Mouse (Mus musculus): ENCODE data around the gene Depdc7. TPM values are rescaled to one million over a fixed set of nuclear protein-coding genes. Genes with fewer than 3 reads are reported as not detected.
A peak's percentile ranks its signal among the peaks of the same experiment; 100 is the strongest.

The Depdc7 gene
- polyA plus RNA-seq, 1 experiment from 2014 or later = 2.9 TPM

- Histone ChIP-seq H3K9ac (ENCODE audit: low read length) (no peak overlapping the region; the same call in 1 of the 2 replicates), H3K27ac (ENCODE audit: low read depth, low read length) (no peak overlapping the region), H3K4me2 (ENCODE audit: low read depth) (peak overlapping the region; percentile 70), H3K9me3 (ENCODE audit: control insufficient read depth, low read length) (no peaks in the 10 kb centered on the region), H3K36me3 (ENCODE audit: control insufficient read depth, insufficient read depth, low read length) (no peaks in the 10 kb centered on the region), H3K4me3 (ENCODE audit: low read depth, low read length) (peak overlapping the region; percentile 73), H3K27me3 (ENCODE audit: control insufficient read depth, insufficient read depth, low read length) (no peaks in the 10 kb centered on the region), H3K4me1 (ENCODE audit: control insufficient read depth, insufficient read depth, low read length) (peaks cover 8% of the 10 kb centered on the region)
- WGBS = 28% methylated on average over 6 of the region's 6 CpGs
- peak; percentile 5; the same call in 1 of the 2 replicates for ATAC-seq (ENCODE audit: insufficient read depth, low FRiP score, low TSS enrichment)
- no peak for DNase-seq (ENCODE audit: low spot score)
Measured at GRCm38 (mm10) chr2:104710670-104711370, 31.9 kb downstream of the Depdc7 start.

GRCm38 (mm10) chr2:104709786-104710337, 32.8 kb downstream of the Depdc7 start:
- no peaks in the 10 kb centered on the region for H3K36me3 ChIP-seq (ENCODE audit: control insufficient read depth, insufficient read depth, low read length)
- 73% methylated on average over 6 of the region's 6 CpGs for WGBS
- H3K4me1 ChIP-seq (ENCODE audit: control insufficient read depth, insufficient read depth, low read length) = peaks cover 8% of the 10 kb centered on the region
- H3K27ac ChIP-seq (ENCODE audit: low read depth, low read length) = no peak overlapping the region
- H3K9ac ChIP-seq (ENCODE audit: low read length) = no peak overlapping the region
- H3K4me3 ChIP-seq (ENCODE audit: low read depth, low read length) = no peak overlapping the region
- no peaks in the 10 kb centered on the region for H3K27me3 ChIP-seq (ENCODE audit: control insufficient read depth, insufficient read depth, low read length)
- no peaks in the 10 kb centered on the region for H3K9me3 ChIP-seq (ENCODE audit: control insufficient read depth, low read length)
- H3K4me2 ChIP-seq (ENCODE audit: low read depth) = no peak overlapping the region
- no peak for ATAC-seq (ENCODE audit: insufficient read depth, low FRiP score, low TSS enrichment)
- DNase-seq (ENCODE audit: low spot score) = no peak

GRCm38 (mm10) chr2:104704355-104704754, 38.3 kb downstream of the Depdc7 start:
- H3K27me3 ChIP-seq (ENCODE audit: control insufficient read depth, insufficient read depth, low read length) = no peaks in the 10 kb centered on the region
- H3K27ac ChIP-seq (ENCODE audit: low read depth, low read length) = no peak overlapping the region
- 86% methylated on average over 3 of the region's 3 CpGs for WGBS
- ATAC-seq (ENCODE audit: insufficient read depth, low FRiP score, low TSS enrichment) (no peak), DNase-seq (ENCODE audit: low spot score) (no peak)
- no peaks in the 10 kb centered on the region for H3K4me1 ChIP-seq (ENCODE audit: control insufficient read depth, insufficient read depth, low read length)
- no peak overlapping the region for H3K4me3 ChIP-seq (ENCODE audit: low read depth, low read length)
- H3K9ac ChIP-seq (ENCODE audit: low read length) = no peak overlapping the region
- H3K9me3 ChIP-seq (ENCODE audit: control insufficient read depth, low read length) = no peaks in the 10 kb centered on the region
- H3K4me2 ChIP-seq (ENCODE audit: low read depth) = no peak overlapping the region
- H3K36me3 ChIP-seq (ENCODE audit: control insufficient read depth, insufficient read depth, low read length) = no peaks in the 10 kb centered on the region

- no peak overlapping the region for H3K4me2 ChIP-seq (ENCODE audit: low read depth)
- no peaks in the 10 kb centered on the region for H3K36me3 ChIP-seq (ENCODE audit: control insufficient read depth, insufficient read depth, low read length)
- ATAC-seq (ENCODE audit: insufficient read depth, low FRiP score, low TSS enrichment) (no peak), DNase-seq (ENCODE audit: low spot score) (no peak)
- 71% methylated on average over 3 of the region's 3 CpGs for WGBS
- H3K4me3 ChIP-seq (ENCODE audit: low read depth, low read length) = no peak overlapping the region
- H3K9me3 ChIP-seq (ENCODE audit: control insufficient read depth, low read length) = no peaks in the 10 kb centered on the region
- no peaks in the 10 kb centered on the region for H3K4me1 ChIP-seq (ENCODE audit: control insufficient read depth, insufficient read depth, low read length)
- no peak overlapping the region for H3K9ac ChIP-seq (ENCODE audit: low read length)
- H3K27me3 ChIP-seq (ENCODE audit: control insufficient read depth, insufficient read depth, low read length) = no peaks in the 10 kb centered on the region
- H3K27ac ChIP-seq (ENCODE audit: low read depth, low read length) = no peak overlapping the region
Measured at GRCm38 (mm10) chr2:104703158-104703557, 39.5 kb downstream of the Depdc7 start.

GRCm38 (mm10) chr2:104699659-104700058, 43.0 kb downstream of the Depdc7 start:
- DNase-seq (ENCODE audit: low spot score) (no peak), ATAC-seq (ENCODE audit: insufficient read depth, low FRiP score, low TSS enrichment) (no peak)
- Histone ChIP-seq H3K9me3 (ENCODE audit: control insufficient read depth, low read length) (no peaks in the 10 kb centered on the region), H3K4me2 (ENCODE audit: low read depth) (no peak overlapping the region), H3K4me3 (ENCODE audit: low read depth, low read length) (no peak overlapping the region), H3K36me3 (ENCODE audit: control insufficient read depth, insufficient read depth, low read length) (no peaks in the 10 kb centered on the region), H3K27ac (ENCODE audit: low read depth, low read length) (no peak overlapping the region), H3K4me1 (ENCODE audit: control insufficient read depth, insufficient read depth, low read length) (no peaks in the 10 kb centered on the region), H3K9ac (ENCODE audit: low read length) (no peak overlapping the region), H3K27me3 (ENCODE audit: control insufficient read depth, insufficient read depth, low read length) (no peaks in the 10 kb centered on the region)
- WGBS = 88% methylated on average over 11 of the region's 11 CpGs

- H3K27ac ChIP-seq (ENCODE audit: low read depth, low read length) = no peak overlapping the region
- H3K27me3 ChIP-seq (ENCODE audit: control insufficient read depth, insufficient read depth, low read length) = no peaks in the 10 kb centered on the region
- 88% methylated on average over 2 of the region's 2 CpGs for WGBS
- H3K9me3 ChIP-seq (ENCODE audit: control insufficient read depth, low read length) = no peaks in the 10 kb centered on the region
- no peaks in the 10 kb centered on the region for H3K36me3 ChIP-seq (ENCODE audit: control insufficient read depth, insufficient read depth, low read length)
- H3K9ac ChIP-seq (ENCODE audit: low read length) = no peak overlapping the region
- no peak overlapping the region for H3K4me3 ChIP-seq (ENCODE audit: low read depth, low read length)
- H3K4me2 ChIP-seq (ENCODE audit: low read depth) = no peak overlapping the region
- H3K4me1 ChIP-seq (ENCODE audit: control insufficient read depth, insufficient read depth, low read length) = no peaks in the 10 kb centered on the region
- ATAC-seq (ENCODE audit: insufficient read depth, low FRiP score, low TSS enrichment) (no peak), DNase-seq (ENCODE audit: low spot score) (no peak)
Measured at GRCm38 (mm10) chr2:104692551-104692950, 50.1 kb downstream of the Depdc7 start.

- H3K4me3 ChIP-seq (ENCODE audit: low read depth, low read length) = no peak overlapping the region
- no peak overlapping the region for H3K9ac ChIP-seq (ENCODE audit: low read length)
- H3K36me3 ChIP-seq (ENCODE audit: control insufficient read depth, insufficient read depth, low read length) = no peaks in the 10 kb centered on the region
- H3K9me3 ChIP-seq (ENCODE audit: control insufficient read depth, low read length) = no peaks in the 10 kb centered on the region
- 89% methylated on average over 4 of the region's 4 CpGs for WGBS
- no peaks in the 10 kb centered on the region for H3K27me3 ChIP-seq (ENCODE audit: control insufficient read depth, insufficient read depth, low read length)
- no peak overlapping the region for H3K4me2 ChIP-seq (ENCODE audit: low read depth)
- DNase-seq (ENCODE audit: low spot score) = no peak
- no peaks in the 10 kb centered on the region for H3K4me1 ChIP-seq (ENCODE audit: control insufficient read depth, insufficient read depth, low read length)
- ATAC-seq (ENCODE audit: insufficient read depth, low FRiP score, low TSS enrichment) = no peak
- no peak overlapping the region for H3K27ac ChIP-seq (ENCODE audit: low read depth, low read length)
Measured at GRCm38 (mm10) chr2:104690720-104691119, 52.0 kb downstream of the Depdc7 start.

GRCm38 (mm10) chr2:104688724-104689123, 54.0 kb downstream of the Depdc7 start:
- Histone ChIP-seq H3K27me3 (ENCODE audit: control insufficient read depth, insufficient read depth, low read length) (no peaks in the 10 kb centered on the region), H3K4me2 (ENCODE audit: low read depth) (no peak overlapping the region), H3K4me1 (ENCODE audit: control insufficient read depth, insufficient read depth, low read length) (no peaks in the 10 kb centered on the region), H3K36me3 (ENCODE audit: control insufficient read depth, insufficient read depth, low read length) (no peaks in the 10 kb centered on the region), H3K9ac (ENCODE audit: low read length) (no peak overlapping the region), H3K27ac (ENCODE audit: low read depth, low read length) (no peak overlapping the region), H3K4me3 (ENCODE audit: low read depth, low read length) (no peak overlapping the region), H3K9me3 (ENCODE audit: control insufficient read depth, low read length) (no peaks in the 10 kb centered on the region)
- 72% methylated on average over 8 of the region's 8 CpGs for WGBS
- DNase-seq (ENCODE audit: low spot score) (no peak), ATAC-seq (ENCODE audit: insufficient read depth, low FRiP score, low TSS enrichment) (no peak)

- H3K4me3 ChIP-seq (ENCODE audit: low read depth, low read length) = no peak overlapping the region
- ATAC-seq (ENCODE audit: insufficient read depth, low FRiP score, low TSS enrichment) = no peak
- H3K9ac ChIP-seq (ENCODE audit: low read length) = no peak overlapping the region
- 82% methylated on average over 3 of the region's 3 CpGs for WGBS
- H3K9me3 ChIP-seq (ENCODE audit: control insufficient read depth, low read length) = no peaks in the 10 kb centered on the region
- no peaks in the 10 kb centered on the region for H3K36me3 ChIP-seq (ENCODE audit: control insufficient read depth, insufficient read depth, low read length)
- H3K4me2 ChIP-seq (ENCODE audit: low read depth) = no peak overlapping the region
- H3K27me3 ChIP-seq (ENCODE audit: control insufficient read depth, insufficient read depth, low read length) = no peaks in the 10 kb centered on the region
- H3K4me1 ChIP-seq (ENCODE audit: control insufficient read depth, insufficient read depth, low read length) = no peaks in the 10 kb centered on the region
- H3K27ac ChIP-seq (ENCODE audit: low read depth, low read length) = no peak overlapping the region
- DNase-seq (ENCODE audit: low spot score) = no peak
Measured at GRCm38 (mm10) chr2:104688321-104688720, 54.4 kb downstream of the Depdc7 start.
